Mouse (Mus musculus) erythroblast, embryonic 14.5 days (primary cell): ENCODE measurements around the gene Coq8a.

Experiments used
- GATA1 ChIP-seq: IDR thresholded peaks from 2 replicates; pipeline ENCODE4 v1.6.1; 2012; ENCODE audit warnings: low read length, inconsistent platforms, mixed read lengths
- TAL1 ChIP-seq: IDR thresholded peaks from 3 replicates; pipeline ENCODE4 v1.6.1; 2012; ENCODE audit warnings: low read length, inconsistent platforms, mixed read lengths

- TF ChIP-seq GATA1 (no peak), TAL1 (no peak)
These were observed 13.5 kb upstream of the Coq8a start for GRCm38 (mm10) chr1:180212911-180213310.
